Mouse (Mus musculus): ENCODE results near the gene Fez1.

Gene Fez1

GRCm38 (mm10) chr9:36821644-36822000, at the start of gene Fez1:
Gene Fez1, plus strand, starts transcription at chr9:36821864.
- DNase-seq (ENCODE audit: low spot score): peak; percentile 94

GRCm38 (mm10) chr9:36783921-36784320, 37.7 kb upstream of the Fez1 start:
- no peak for DNase-seq (ENCODE audit: low spot score)

GRCm38 (mm10) chr9:36792191-36792590, 29.5 kb upstream of the Fez1 start:
- DNase-seq (ENCODE audit: low spot score): no peak

GRCm38 (mm10) chr9:36794487-36794886, 27.2 kb upstream of the Fez1 start:
- no peak for DNase-seq (ENCODE audit: low spot score)

- DNase-seq (ENCODE audit: low spot score): no peak
These were observed 26.1 kb upstream of the Fez1 start for GRCm38 (mm10) chr9:36795556-36795955.

- no peak for DNase-seq (ENCODE audit: low spot score)
These were observed 25.4 kb upstream of the Fez1 start for GRCm38 (mm10) chr9:36796224-36796623.

- peak; percentile 86 for DNase-seq (ENCODE audit: low spot score)
These were observed 24.7 kb upstream of the Fez1 start, which contains the start of gene Ei24 for GRCm38 (mm10) chr9:36796781-36797555. Gene Ei24, minus strand, starts transcription at chr9:36797393.

GRCm38 (mm10) chr9:36801961-36802360, 19.7 kb upstream of the Fez1 start:
- DNase-seq (ENCODE audit: low spot score): no peak

- DNase-seq (ENCODE audit: low spot score): no peak
These were observed 18.7 kb upstream of the Fez1 start for GRCm38 (mm10) chr9:36802951-36803350.

- DNase-seq (ENCODE audit: low spot score): no peak
These were observed 18.3 kb upstream of the Fez1 start for GRCm38 (mm10) chr9:36803386-36803785.

- no peak for DNase-seq (ENCODE audit: low spot score)
These were observed 17.7 kb upstream of the Fez1 start for GRCm38 (mm10) chr9:36803926-36804325.

GRCm38 (mm10) chr9:36805256-36805975, 16.2 kb upstream of the Fez1 start:
- DNase-seq (ENCODE audit: low spot score): no peak

GRCm38 (mm10) chr9:36808126-36808785, 13.4 kb upstream of the Fez1 start:
- no peak for DNase-seq (ENCODE audit: low spot score)

GRCm38 (mm10) chr9:36814486-36814885, 7.2 kb upstream of the Fez1 start:
- peak; percentile 13 for DNase-seq (ENCODE audit: low spot score)

- DNase-seq (ENCODE audit: low spot score): peak; percentile 33
These were observed 2.8 kb upstream of the Fez1 start for GRCm38 (mm10) chr9:36818905-36819304.

- DNase-seq (ENCODE audit: low spot score): peak; percentile 64
These were observed 558 bp upstream of the Fez1 start for GRCm38 (mm10) chr9:36820969-36821643.

- no peak for DNase-seq (ENCODE audit: low spot score)
These were observed 360 bp downstream of the Fez1 start for GRCm38 (mm10) chr9:36822024-36822423.

- DNase-seq (ENCODE audit: low spot score): no peak
These were observed 5.1 kb downstream of the Fez1 start for GRCm38 (mm10) chr9:36826612-36827363.

- no peak for DNase-seq (ENCODE audit: low spot score)
These were observed 9.7 kb downstream of the Fez1 start for GRCm38 (mm10) chr9:36831401-36831800.

GRCm38 (mm10) chr9:36832529-36832928, 10.9 kb downstream of the Fez1 start:
- peak; percentile 76 for DNase-seq (ENCODE audit: low spot score)

- DNase-seq (ENCODE audit: low spot score): peak; percentile 63
These were observed 11.6 kb downstream of the Fez1 start for GRCm38 (mm10) chr9:36833043-36833881.

All from embryo, embryonic 10 days (tissue).